Mouse (Mus musculus): ENCODE results near the gene Ndel1.

GRCm38 (mm10) chr11:68778855-68779254 is 92.8 kb downstream of the Ndel1 start:
- TF ChIP-seq POLR2A (IDR thresholded peaks at IDR 0.05; ENCODE audit: borderline replicate concordance, extremely low read depth, low read depth, low read length) (no peak), CTCF (IDR thresholded peaks at IDR 0.05; ENCODE audit: insufficient read depth, low read length) (no peak)

Measured in lung, adult 2 months (tissue).